Mouse (Mus musculus): ENCODE measurements around the gene Tmx1.

Gene Tmx1

DNA sequence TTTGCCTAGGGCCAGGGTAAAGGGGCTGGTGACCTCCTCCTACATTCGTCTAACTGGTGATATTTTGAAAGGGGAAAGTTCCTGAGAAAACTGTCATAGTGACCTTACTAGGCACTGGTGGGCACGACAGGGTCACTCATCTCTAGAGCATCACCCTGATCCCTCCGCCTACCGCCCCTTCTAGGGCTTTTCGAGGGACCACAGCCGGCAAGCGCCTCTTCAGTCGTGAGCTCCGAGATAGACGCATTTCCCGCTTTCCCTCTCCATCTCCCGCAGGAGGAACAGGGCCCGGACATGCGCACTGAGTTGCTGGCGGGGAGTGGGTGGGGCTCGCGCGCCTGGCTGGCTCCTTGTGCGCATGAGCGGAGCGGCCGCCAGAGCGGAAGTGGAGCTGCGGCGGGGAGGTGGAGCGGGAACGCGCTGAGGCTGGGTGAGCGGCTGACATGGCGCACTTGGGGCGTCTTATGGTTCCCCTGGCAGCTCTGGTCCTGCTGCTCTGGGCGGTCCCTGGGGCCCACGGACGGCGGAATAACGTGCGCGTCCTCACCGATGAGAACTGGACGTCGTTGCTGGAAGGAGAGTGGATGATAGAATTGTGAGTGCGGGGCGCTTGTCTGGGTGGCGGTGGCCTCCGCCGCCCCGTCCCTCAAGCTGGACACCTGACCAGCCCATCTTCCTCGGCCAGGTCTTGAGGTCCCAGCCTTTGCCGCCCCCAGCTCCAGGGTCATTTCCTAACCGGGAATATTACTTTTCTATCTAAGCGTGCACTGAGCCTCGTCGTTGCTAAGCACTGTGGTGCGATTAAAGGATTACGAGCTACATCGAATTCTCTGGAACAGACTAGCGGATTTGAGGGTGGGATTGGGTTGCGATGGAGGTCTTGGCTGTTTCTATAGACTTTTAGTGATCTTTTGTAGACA is at the start of gene Tmx1:
Tmx1 (plus strand) TSS at position 370 of the 920 bp plus-strand sequence.
- DNase-seq: peak; percentile 98

DNA sequence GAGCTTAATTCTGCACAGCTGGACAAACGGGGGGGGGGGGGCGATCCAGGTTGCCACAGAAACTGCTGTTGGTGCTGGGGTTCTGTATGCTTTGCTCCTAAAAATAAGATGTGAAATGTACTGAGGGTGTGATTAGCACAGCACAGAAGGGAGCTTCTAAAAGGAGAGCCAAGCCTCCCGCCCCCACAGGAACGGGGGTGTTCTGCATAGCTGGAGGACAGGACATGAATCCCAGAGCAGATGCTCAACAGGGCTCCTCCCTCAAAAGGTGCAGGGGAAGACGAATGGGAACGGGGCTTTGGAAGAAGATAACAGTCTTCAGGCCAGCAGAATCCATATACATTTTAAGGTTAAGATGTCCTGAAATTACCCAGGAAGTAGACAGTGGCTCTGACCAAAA is 48.6 kb upstream of the Tmx1 start:
- no peak for DNase-seq

DNA sequence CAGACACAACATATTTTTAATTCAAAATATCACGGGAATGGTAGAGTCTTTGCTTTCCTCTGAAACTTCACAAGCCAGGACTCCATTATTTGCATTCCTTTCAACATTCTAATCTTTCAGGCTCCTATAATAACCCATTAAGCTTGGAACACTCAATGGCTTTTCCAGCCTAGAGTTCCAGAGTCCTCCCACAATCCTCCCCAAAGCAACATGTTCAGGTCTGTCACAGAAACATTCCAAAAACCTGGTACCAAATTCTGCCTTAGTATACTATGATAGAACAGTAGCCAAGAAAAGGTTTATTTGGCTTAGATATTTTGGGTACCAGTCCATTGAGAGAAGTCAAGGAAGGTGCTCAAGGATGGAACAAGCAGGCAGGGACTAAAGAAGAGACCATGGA is 44.5 kb upstream of the Tmx1 start:
- DNase-seq: no peak

GRCm38 (mm10) chr12:70409600-70409999 is 43.3 kb upstream of the Tmx1 start:
- DNase-seq: no peak

GRCm38 (mm10) chr12:70420216-70420615 is 32.7 kb upstream of the Tmx1 start:
- DNase-seq: no peak

DNA sequence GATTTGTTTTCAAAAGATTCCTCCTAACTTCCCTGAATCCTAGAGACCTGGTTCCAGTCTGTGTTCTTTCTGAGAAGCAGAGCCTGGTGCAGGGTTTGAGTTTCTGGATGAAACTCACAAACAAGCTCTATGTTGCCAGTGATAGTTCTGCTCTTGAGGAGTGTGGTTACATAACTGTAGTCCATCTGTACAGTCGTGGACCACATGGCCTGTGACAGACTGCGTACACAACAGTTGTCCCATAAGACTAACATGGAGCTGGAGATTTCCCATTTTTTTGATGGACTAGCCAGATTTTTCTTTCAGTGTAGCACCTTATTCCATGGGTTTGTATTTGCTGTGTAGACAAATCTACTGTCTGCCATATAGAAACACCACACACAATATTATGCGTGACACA is 31.9 kb upstream of the Tmx1 start:
- DNase-seq: no peak

DNA sequence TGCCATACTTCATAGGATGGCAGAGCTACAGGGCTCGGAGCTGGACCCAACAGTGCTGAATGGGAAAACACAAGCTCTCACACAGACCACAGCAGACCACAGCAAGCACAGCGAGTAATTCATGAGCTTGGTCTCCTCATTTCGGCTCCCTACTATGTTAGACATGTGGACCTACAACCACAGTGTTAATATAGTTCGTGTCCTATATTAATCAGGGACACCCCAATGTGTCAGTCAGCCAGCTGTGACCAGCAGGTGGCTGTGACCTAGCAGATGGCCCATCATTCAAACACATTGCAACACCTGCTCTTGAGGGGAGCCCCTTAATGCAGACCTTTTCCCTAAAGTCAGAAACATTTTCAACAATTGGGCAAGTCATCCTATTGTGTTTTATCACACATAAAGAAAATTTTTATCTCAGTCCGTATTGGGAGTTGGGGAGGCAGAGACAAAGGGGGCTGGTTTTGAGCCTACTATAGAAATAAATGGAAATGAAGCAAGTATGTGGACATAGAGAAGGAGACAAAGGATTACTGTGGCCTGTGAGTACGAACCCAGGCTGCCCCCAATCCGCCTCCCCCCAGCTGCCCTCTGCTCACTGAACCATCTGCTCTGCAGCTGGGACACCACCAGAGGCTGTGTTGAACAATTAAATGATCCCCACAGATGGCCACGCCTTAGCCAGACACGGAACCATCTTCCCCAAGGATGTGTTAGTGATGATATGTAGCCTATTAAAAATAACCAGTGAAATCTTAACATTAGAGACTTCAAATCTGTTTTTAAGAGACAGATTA is 30.4 kb upstream of the Tmx1 start:
- no peak for DNase-seq

- no peak for DNase-seq
Measured at GRCm38 (mm10) chr12:70427885-70428284, 25.0 kb upstream of the Tmx1 start.

GRCm38 (mm10) chr12:70429637-70430036 is 23.3 kb upstream of the Tmx1 start:
- DNase-seq: no peak

GRCm38 (mm10) chr12:70430307-70430950 is 22.5 kb upstream of the Tmx1 start:
- peak; percentile 19 for DNase-seq

DNA sequence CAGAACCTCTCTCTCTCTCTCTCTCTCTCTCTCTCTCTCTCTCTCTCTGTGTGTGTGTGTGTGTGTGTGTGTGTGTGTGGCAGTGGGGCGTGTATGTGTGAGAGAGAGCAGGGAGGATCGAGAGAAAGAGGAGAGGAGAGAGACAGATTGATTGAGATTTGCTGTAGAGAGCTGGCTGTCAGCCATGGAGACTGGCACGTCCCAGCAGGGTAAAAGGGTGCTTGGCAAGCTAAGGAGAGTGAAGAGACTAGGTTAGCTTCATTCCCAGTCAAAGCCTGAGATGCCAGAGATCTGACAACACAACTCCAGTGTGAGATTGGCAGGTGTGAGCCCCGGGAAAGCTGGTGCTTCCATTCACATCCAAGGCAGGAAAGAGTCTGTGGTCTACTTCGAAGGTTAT is 21.5 kb upstream of the Tmx1 start:
- DNase-seq: no peak

GRCm38 (mm10) chr12:70449961-70450360 is 2.9 kb upstream of the Tmx1 start:
- DNase-seq: no peak

DNA sequence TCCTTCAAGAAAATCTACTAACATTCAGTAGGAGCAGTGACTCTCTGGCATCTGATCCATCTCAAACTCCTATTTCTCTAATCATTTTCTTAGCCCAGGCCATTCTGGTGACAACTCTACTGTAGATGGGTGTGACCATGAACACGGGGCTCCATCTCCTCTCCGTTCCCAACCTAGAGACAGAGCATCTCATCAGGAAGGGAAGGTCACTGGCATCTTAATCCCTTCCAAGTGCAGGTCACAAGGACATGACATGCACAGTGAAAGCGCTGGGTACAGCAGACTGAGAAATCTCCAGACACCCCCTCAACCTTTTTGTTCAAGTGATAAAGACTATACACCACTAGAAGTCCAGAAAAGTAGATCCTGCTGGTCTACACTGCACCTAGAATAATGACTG is 1.4 kb upstream of the Tmx1 start:
- no peak for DNase-seq

DNA sequence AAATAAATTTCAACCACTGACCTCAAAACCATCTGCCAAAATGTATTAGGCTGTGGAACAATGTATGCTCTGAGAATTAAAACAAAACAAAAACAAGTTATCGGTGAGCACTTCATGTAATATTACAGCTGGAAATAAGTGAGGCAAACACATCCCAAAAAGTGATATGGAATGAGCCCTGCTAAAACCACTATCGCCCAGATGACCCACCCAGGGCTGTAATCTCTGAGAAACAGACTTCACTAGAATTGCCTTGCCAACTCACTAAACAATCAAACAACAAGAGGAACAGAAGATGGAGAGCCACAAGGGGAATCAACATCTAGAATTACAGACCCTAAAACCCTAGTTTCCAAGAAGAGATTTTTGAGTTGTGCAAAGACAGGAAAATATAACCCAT is 752 bp upstream of the Tmx1 start:
- DNase-seq: no peak

DNA sequence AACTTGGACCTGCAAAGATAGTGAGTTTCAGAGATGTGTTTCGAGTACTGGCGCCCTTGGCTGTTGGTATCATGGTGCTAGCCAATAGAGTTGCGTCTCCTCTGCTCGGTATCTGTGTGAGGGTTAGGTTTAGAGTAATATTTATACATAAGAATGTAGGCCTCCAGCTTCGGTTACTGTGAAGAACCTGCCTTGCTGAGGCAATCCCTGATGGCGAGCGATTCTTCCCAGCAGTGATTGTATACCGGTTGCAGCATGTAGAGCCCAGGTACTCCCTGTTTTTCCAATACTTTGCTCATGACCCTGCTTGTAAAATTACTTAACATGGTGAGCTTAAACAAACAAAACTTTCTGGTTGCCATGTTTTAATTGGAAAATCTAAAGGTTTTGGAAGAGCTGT is 2.3 kb downstream of the Tmx1 start:
- no peak for DNase-seq

DNA sequence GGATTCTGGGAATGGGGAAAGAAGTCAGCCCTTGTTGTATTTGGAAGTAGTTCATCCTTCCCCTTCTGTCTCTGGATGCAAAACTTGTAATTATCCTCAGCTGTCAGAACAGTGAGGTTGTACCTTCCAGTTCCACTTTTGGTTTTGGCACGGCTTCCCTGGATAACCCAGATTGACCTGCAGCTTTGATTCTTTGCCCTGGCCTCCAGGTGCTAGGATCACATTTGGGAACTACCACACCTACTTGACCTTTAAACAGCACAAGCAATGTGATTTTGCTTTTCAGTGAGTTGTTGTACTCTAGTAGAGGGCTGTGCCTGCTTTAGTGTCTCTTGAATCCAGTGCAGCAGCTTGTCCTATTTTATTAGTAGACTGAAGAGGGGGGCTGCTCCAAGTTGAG is 6.7 kb downstream of the Tmx1 start:
- no peak for DNase-seq

- no peak for DNase-seq
Measured at GRCm38 (mm10) chr12:70464016-70464415, 11.1 kb downstream of the Tmx1 start.

DNA sequence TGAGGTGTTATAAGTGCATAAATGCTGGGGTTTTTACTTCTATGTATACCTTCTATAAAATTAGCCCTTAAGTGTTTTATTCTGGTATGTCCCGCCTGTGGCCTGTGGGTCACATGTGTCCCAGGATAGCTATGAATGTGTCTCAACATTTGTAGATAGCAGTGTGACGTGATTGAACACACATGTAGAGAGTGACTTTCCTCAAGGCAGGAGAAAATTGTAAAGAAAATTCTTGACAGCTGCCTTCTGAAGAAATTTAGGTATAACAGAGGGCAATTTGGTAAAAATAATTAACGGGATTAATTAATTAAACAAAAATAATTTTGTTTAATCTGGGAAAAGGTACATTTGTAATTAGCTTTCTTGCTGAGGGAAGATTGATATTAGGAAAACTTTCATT is 22.4 kb downstream of the Tmx1 start:
- DNase-seq: no peak

- peak; percentile 11 for DNase-seq
Measured at GRCm38 (mm10) chr12:70476884-70477576, 24.1 kb downstream of the Tmx1 start.

GRCm38 (mm10) chr12:70477593-70478287 is 24.8 kb downstream of the Tmx1 start:
- DNase-seq: peak; percentile 53

DNA sequence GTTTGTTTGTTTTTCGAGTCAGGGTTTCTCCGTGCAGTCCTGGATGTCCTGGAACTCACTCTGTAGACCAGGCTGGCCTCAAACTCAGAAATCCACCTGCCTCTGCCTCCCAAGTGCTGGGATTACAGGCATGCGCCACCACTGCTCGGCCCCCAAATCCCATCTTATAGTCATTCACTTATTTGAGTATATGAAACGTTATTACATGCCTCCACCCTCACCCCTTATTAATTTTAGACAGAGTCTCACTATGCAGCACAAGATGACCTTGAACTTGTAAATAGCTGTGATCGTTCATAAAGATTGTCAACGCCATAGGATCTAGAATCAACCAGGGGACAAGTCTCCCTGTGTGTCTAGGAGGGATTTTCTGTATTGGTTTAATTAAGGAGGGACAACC is 33.1 kb downstream of the Tmx1 start:
- DNase-seq: no peak
